Comparison of ENCODE assay signal across 8 mouse cellular contexts in genomic region chr2:59881831-59882741, GRCm38 (mm10). TPM values are rescaled to one million over a fixed set of nuclear protein-coding genes. Genes with fewer than 3 reads are reported as not detected.
DNase-seq lines count a peak whose midpoint lies in the region; ATAC-seq lines count a peak whose summit lies in the region.

TSS of gene Wdsub1 (minus strand) at chr2:59882591.

- no peaks in the 10 kb centered on the region for H3K9me3 ChIP-seq in hindbrain, embryonic 15.5 days

- H3K27ac ChIP-seq in hindbrain, embryonic 15.5 days (replicated peaks), result peak within 1 kb of the TSS; percentile 63

- no peaks in the 10 kb centered on the region for H3K36me3 ChIP-seq in hindbrain, embryonic 15.5 days

- WGBS in hindbrain, embryonic 15.5 days, result 5% methylated on average over 55 of the region's 57 CpGs

- peak within 1 kb of the TSS; percentile 57 for H3K9ac ChIP-seq in hindbrain, embryonic 15.5 days

- H3K4me1 ChIP-seq in hindbrain, embryonic 15.5 days (replicated peaks), result peaks cover 13% of the 10 kb centered on the region

- peak; percentile 97 for ATAC-seq in hindbrain, embryonic 15.5 days (ENCODE audit: low FRiP score, low read depth)

- peak within 1 kb of the TSS; percentile 93 for H3K4me3 ChIP-seq in hindbrain, embryonic 15.5 days

- peak within 1 kb of the TSS; percentile 90 for H3K4me2 ChIP-seq in hindbrain, embryonic 15.5 days

- peak; percentile 92 for DNase-seq in R1 (ENCODE audit: low read depth, low spot score)
- peak; percentile 91 to 95 for DNase-seq in cerebellum, postnatal 25 days
- DNase-seq in frontal cortex, postnatal 36 days (ENCODE audit: low spot score in 2 of 2), result peak; percentile 86 to 90
- peak; percentile 83 for DNase-seq in left cerebral cortex, adult 11 months (ENCODE audit: low spot score)
- DNase-seq in lung, postnatal 4 days, result peak; percentile 94 to 97
- DNase-seq in retina, postnatal 7 days (ENCODE audit: low read depth, low spot score), result peak; percentile 80
- peak; percentile 87 for DNase-seq in urinary bladder, adult 2 months (ENCODE audit: low spot score)

- no peaks in the 10 kb centered on the region for H3K27me3 ChIP-seq in hindbrain, embryonic 15.5 days

RNA-seq across cellular contexts. Expression of gene Wdsub1, which starts in this region (rescaled TPM):
- 17.7 and 18.8 TPM in 2 replicates for polyA plus RNA-seq in hindbrain, embryonic 15.5 days (2015; fragmentation: Nextera tagmentation; extraction: Ambion mirVana)
- 66.7 and 82.0 TPM in 2 replicates for polyA plus RNA-seq in urinary bladder, adult 2 months (2012; rRNA removed)

Comparison
In these comparisons a context has a peak if more than half of its experiments do, and no peak if none do; other contexts are left out.
1. Peak in every context shown above with its lines: DNase-seq, ATAC-seq, H3K4me3 ChIP-seq and H3K27ac ChIP-seq.